Mouse (Mus musculus) gastrocnemius, postnatal 14 days (tissue): ENCODE results near the gene Lgi4. TPM values are rescaled to one million over a fixed set of nuclear protein-coding genes. Genes with fewer than 3 reads are reported as not detected.

ENCODE experiments used
- DNase-seq: peaks from one replicate; pipeline ENCODE4 v3.0.0; 2021; ENCODE audit warnings: mixed read lengths
- intact Hi-C: fragments of 180-260 bp; cut with DNase I; formaldehyde crosslinking; loops from one replicate; pipeline ENCODE4 v1.15.1; 2025; ENCODE audit warnings: low total_unique reads
- total RNA-seq, 2 experiments: library from RNA; stranded (reverse); gene quantifications; 2 replicates each; pipeline ENCODE4 v1.2.3; 2021

The Lgi4 gene
- total RNA-seq, 2 experiments from 2014 or later: 6.2 to 8.7 TPM

DNA sequence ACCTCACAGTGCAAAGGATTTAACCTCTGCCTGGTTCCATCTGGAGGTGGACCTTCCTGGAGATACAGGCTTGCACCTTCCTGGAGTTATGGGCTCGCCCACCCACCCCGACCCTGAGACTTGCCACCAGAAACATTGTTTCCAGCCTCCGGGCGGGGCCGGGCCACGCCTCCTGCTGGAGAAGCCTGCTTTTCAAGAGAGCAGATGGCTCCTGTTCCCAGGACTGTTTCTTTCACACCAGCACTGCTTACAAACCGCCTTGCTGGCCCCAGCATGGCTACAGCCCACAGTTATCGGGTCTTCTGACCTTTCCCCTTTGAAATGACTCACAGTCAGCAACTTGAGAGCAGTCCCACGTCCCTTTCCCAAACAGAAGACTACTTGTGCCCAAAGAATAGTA lies 13.2 kb downstream of the Lgi4 start:
- intact Hi-C loops: no loop called here
- DNase-seq: no peak

DNA sequence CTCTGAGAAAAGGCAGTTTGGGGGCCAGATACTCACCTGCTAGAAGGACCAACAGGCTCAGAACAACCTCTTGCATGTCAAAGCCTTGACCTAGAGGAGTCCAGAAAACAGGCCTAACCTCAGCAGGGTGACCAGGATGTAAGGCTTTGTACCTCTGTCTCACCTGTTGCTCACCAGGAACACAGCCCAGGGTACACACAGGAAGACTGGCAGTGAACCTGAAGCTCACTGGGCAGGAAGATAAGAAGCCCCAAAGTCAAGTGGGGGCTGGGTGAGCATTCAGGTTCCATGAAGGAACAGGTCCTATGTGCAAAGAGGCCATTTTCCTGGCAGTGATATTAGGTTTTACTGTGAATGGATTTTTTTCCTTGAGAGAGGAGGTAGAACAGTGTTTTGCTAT lies 14.4 kb downstream of the Lgi4 start:
- intact Hi-C loops: no loop called here
- no peak for DNase-seq

DNA sequence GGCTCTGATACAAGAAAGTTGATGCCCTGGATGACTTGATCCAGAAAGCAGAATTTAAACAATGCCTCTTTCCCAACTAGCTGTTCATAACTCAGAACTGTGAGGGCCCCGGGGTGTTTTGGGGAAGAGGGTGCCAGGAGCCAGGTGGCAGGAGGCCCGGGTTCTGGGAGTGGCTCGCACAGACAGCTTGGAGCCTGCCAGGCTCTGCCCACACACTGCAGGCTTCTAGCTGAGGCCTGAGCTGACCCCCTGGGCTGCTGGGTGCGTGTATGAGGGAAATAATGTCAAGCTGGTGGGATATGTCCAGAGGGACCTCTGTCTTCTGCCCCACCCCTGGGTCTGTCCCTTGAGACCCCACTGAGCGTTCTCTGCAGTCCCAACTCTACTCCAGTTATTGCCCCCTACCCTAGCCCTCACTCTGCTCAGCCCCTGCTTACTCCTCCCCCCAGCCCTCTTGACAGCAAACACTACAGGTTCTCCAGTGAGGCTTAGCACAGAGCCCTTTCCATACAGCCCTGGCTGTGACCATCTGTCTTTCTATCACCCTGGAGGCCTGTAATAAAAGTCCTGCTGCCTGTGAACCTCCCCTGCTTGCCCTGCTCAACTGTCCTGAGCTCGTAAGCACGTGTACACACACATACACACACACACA lies 15.0 kb downstream of the Lgi4 start:
- intact Hi-C loops: no loop called here
- DNase-seq: no peak

DNA sequence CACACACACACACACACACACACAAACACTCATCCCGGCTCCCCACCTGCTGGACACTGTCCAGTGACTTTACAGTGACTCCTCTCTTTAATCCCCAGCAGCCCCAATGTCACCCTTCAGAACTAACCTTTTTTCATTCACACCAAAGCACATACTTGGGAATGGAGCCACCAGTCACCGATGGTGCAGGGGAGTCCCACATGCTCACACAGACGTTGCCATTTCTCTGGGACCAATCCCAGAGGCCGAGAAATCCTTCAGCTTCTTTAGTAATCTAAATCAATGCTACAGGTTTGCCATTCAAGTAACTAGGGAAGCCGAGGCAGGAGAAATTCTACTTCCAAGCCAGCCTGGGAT lies 15.5 kb downstream of the Lgi4 start:
- intact Hi-C loops: no loop called here
- DNase-seq: no peak

- DNase-seq: no peak
- intact Hi-C loops: loop anchor here (2.0 kb wide), 1 partner anchor 16 kb away; no protein-coding TSS in a partner anchor
Measured at GRCm38 (mm10) chr7:31076492-31076891, 17.4 kb downstream of the Lgi4 start, which contains the start of gene Fxyd3. TSS of gene Fxyd3 (minus strand) at chr7:31076704.

DNA sequence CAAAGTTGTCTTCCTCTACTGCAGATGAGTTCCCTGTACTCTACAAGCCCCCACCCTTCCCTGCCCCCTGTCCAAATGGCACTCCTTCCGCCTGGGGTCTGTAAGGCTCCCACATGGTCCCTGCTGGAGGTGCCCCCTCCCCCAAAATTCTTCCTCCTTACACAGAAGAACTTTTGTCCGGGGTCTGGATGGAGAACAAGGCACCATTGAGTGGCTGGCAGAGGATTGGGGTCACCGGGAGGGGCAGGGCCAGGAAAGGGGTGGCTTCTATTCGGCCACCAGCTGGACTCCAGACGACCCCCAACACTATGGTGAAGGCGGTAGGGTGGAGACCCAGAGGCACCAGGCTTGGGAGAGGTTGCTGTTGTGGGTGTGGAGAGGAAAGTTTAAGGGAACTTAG lies 18.3 kb downstream of the Lgi4 start:
- intact Hi-C loops: loop anchor here (2.0 kb wide), 1 partner anchor 17 kb away; no protein-coding TSS in a partner anchor
- no peak for DNase-seq

DNA sequence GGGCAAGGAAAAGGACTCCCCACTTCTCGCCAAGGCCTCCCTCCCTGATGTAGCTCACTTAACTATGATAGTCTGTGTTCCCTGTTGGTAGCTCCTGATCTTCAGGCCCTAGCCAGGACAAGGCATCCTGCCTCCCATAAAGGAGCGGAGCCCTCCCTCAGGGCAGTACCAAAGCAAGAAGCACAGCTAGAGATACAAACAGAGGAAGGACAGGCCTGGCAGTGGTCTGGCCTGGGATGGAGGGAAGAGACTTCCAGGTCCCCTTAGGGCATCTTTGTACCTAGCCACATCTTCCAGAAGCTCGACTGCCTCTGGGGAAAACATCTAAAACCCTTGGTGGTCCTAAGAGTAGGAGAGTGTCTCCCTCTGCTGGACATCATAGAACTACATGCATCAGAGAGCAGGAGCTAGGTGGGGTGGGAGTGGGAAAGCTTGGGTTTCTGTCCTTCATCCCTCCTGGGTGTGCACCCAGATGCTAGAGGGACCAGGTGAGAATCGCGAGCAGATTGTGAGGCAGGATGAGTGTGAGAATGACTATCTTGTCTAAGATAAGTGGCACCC lies 18.8 kb downstream of the Lgi4 start:
- intact Hi-C loops: loop anchor here (2.0 kb wide), 1 partner anchor 17 kb away; no protein-coding TSS in a partner anchor
- peak; percentile 36 for DNase-seq

DNA sequence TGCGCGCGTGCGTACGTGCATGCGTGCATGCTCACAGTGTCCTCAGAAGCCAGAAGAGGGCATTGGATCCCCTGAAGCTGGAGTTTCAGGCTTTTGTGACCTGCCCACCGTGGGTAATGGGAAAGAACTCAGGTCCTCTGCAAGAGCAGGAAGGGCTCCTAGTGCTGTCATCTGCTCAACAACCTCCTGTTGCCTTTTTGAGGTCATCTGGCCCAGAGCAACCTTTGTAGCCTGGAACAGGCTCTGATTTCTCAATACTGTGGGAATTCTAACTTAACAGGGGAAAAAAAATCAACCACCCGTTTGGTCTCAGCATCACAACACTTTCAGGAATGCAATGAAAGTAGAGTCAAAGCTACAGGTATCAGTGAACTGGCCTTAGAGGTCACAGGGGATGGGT lies 20.5 kb downstream of the Lgi4 start:
- intact Hi-C loops: no loop called here
- no peak for DNase-seq

DNA sequence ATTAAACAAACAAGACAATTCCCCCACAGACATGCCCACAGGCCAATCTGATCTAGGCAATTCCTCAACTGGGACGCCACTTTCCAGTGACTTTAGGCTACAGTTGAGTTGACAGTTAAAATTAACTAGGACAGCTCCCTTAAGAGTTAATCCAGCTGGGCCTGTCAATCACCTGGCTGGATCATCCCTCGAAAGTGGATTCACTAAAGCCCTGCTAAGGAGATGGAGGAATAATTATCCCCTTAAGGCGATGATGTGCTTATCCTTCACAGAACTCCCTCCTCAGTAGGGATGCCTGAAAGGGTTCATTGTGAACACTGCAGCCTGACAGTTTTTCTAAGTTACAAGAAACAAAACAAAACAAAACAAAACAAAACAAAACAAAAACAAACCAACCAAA lies 21.5 kb downstream of the Lgi4 start:
- intact Hi-C loops: no loop called here
- DNase-seq: no peak

GRCm38 (mm10) chr7:31081106-31081505 lies 22.0 kb downstream of the Lgi4 start:
- DNase-seq: no peak
- intact Hi-C loops: no loop called here

- DNase-seq: no peak
- intact Hi-C loops: no loop called here
Measured at GRCm38 (mm10) chr7:31082106-31082505, 23.0 kb downstream of the Lgi4 start.

DNA sequence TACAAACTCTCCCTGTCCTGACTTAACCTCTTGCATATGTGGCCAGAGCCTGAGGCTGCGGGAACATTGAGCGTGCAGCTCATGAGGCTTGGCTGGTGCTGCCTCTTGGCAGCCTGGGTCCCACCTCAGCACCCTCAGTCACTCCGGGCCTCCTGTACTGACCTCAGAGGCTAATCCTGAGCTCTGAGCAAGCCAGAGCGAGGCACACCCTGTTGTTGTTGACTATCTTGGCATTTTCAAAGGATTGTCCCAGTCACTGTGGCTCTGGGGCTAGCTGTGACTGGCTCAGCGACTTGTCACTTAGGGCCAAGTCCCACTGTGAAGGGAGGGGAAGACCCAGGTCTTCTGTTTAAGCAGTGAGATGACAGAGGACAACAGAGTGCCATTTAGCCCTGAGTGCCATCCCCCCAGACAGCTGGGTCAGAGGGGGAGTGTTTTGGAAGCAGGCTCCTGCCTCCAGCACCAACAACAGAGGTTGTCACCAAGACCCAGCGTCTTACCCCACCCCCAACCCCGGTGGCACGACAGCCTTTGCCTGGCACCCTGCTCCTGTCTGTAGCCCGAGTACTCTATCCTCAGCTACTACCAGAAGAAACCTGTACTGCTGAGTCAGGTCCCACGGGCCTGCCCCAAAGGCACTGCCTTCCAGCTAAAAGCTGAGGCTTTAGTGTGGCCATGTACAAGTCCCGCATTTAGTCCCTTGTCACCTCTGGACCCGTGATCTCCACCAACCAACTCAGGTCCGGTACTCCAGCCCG lies 23.9 kb downstream of the Lgi4 start:
- intact Hi-C loops: no loop called here
- peak; percentile 86 for DNase-seq

DNA sequence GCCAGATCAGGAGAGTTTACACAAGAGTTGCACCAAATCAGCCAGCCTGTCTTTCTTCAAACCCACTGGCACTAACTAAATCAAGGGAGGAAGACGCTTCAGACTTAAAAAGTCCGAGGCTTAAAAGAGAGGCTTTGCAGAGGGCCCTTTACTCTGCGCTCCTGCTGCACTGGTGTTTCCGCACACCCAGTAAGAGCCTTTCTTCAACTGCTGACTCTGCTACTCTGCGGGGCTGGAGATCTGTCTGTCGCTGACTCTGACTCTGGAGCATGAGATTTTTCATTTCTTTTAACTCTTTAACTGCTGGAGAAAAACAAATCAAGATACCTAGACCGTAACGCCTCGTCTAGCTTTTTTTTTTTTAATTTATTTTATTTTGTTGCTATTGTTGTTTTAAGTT lies 25.0 kb downstream of the Lgi4 start:
- intact Hi-C loops: no loop called here
- no peak for DNase-seq

- intact Hi-C loops: no loop called here
Measured at GRCm38 (mm10) chr7:31085171-31085570, 26.0 kb downstream of the Lgi4 start.

DNA sequence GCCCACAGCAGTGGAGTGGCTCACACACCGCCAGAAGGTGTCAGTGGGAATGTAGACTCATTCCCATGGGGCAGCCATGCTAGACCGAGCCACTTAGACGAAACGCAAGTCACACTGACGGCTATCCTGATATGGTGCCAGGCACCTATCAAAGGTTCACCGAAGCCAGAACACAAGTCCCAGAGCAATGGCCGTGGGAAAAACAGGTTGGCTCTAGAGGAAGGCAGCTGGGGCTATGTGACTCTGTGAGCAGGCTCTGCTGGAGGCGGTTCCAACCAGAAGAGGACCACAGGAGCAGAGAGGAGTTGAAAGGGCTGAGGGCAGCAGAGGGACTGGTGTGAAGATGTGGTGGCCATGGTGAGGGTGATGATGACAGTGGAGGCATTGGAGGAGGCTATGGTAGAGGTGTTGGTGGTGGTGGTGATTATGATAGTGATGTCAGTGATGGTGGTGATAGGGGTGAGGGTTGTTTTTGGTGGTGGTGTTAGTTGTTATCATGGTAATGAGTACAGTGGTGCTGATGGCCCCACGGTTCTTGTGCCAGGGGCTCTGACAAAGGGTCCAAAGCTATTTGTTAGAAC lies 27.1 kb downstream of the Lgi4 start:
- intact Hi-C loops: no loop called here
- DNase-seq: no peak

More at GRCm38 (mm10) chr7:31085171-31085570, 26.0 kb downstream of the Lgi4 start:
- peak; percentile 66 for DNase-seq

DNA sequence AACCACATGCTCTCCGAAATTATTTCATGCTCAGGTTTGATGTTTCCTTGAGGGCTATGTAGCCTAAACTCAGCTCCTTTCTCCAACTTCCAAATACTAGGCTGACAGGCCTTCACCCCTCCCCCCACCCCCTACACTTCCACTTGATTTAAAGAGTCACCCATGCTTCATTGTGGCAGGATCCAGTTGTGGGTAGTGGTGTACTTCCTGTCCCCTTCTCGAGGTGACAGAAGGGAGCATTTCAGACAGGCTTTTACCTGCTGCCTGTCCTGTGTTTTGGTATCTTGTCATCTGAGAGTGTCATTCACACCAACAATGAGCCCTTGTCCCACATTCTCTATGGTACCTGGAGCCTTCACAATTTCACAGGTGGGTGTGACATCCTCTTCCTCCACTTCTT lies 28.1 kb downstream of the Lgi4 start:
- intact Hi-C loops: no loop called here

GRCm38 (mm10) chr7:31088206-31088605 lies 29.1 kb downstream of the Lgi4 start:
- intact Hi-C loops: no loop called here

More for the DNA sequence above, 28.1 kb downstream of the Lgi4 start:
- DNase-seq: no peak

DNA sequence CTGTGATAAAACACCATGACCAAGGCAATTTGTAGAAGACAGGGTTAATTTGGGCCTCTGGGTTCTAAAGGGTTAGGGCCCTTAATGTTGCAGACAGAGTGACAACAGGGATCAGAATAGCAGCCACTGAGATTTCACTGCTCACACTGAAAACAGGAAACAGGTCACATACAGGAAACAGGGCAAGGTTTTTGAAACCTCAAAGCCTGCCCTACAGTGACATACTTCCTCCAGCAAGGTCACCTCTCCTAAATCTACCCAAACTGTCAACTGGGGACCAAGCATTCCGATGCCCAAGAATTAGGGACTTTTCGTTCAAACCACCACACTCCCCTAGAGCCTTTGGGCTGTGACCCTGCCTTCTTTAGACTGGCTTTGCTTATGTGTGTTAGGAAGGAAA lies 30.6 kb downstream of the Lgi4 start:
- intact Hi-C loops: no loop called here
- DNase-seq: no peak

More at GRCm38 (mm10) chr7:31088206-31088605, 29.1 kb downstream of the Lgi4 start:
- no peak for DNase-seq

DNA sequence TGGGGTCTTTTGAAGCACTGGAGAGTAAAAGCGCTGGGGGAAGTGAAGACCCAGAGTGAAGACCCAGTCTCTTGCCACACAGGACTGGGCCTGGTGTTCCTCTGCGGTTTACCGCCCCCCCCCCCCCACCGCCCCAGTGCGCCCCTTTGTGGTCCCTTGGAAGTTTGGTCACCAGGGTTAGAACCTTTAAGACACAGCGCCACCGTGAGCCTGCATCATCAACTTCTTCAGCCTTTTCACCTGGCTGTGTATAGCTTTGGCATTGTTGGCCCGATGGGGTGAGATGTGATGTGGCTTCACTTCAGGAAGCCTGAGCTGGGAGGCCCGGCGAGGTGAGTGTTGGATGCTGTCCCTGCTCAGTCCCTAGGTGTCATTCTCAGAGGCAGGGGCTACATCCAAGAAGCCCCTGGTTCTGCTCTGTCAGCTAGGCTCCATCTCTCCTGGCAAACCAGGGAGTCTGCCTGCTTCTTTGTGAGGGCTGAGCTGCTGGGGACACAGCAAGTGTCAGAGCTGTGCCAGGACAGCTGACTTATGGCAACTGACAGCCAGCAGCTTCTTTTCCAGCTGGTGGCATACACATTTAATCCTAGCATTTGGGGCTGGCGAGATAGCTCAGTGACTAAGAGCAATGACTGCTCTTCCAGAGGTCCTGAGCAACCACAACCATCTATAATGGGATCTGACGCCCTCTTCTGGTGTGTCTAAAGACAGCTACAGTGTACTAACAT lies 35.8 kb downstream of the Lgi4 start:
- intact Hi-C loops: no loop called here
- no peak for DNase-seq
